Mouse (Mus musculus) liver, embryonic 12.5 days (tissue): ENCODE results near the gene Tspan31. TPM values are rescaled to one million over a fixed set of nuclear protein-coding genes. Genes with fewer than 3 reads are reported as not detected.
A peak's percentile ranks its signal among the peaks of the same experiment; 100 is the strongest.

Source experiments
- ATAC-seq: fragments of 200-750 bp; cut with Nextera tagmentation; 2 replicates; pipeline ENCODE4 v1.8.0; 2017; ENCODE audit warnings: moderate number of reproducible peaks, mild to moderate bottlenecking, moderate library complexity
- H3K27ac ChIP-seq: fragments of 300-500 bp; sonication (generic); 2 replicates; pipeline ENCODE4 v1.5.1; 2016; ENCODE audit warnings: mild to moderate bottlenecking
- H3K27me3 ChIP-seq: fragments of 300-500 bp; sonication (generic); replicated peaks from 2 replicates; pipeline ENCODE4 v1.6.1; 2016; ENCODE audit warnings: mild to moderate bottlenecking, moderate library complexity
- H3K36me3 ChIP-seq: fragments of 300-500 bp; sonication (generic); 2 replicates; pipeline ENCODE4 v1.6.1; 2016; ENCODE audit warnings: mild to moderate bottlenecking, moderate library complexity
- H3K4me1 ChIP-seq: fragments of 300-500 bp; sonication (generic); 2 replicates; pipeline ENCODE4 v1.6.1; 2016
- H3K4me2 ChIP-seq: fragments of 300-500 bp; sonication (generic); 2 replicates; pipeline ENCODE4 v1.6.1; 2016; ENCODE audit warnings: mild to moderate bottlenecking, moderate library complexity
- H3K4me3 ChIP-seq: fragments of 300-500 bp; sonication (generic); 2 replicates; pipeline ENCODE4 v1.5.1; 2016; ENCODE audit warnings: mild to moderate bottlenecking, moderate library complexity
- H3K9ac ChIP-seq: fragments of 300-500 bp; sonication (generic); 2 replicates; pipeline ENCODE4 v1.6.1; 2016; ENCODE audit warnings: mild to moderate bottlenecking, moderate library complexity
- H3K9me3 ChIP-seq: fragments of 300-500 bp; sonication (generic); replicated peaks from 2 replicates; pipeline ENCODE4 v1.6.1; 2016; ENCODE audit warnings: mild to moderate bottlenecking, moderate library complexity
- WGBS: fragments of 180-500 bp; shearing (Covaris S2); methylation state at CpG from one replicate; pipeline ENCODE4 v1.1.7; 2016; ENCODE audit not compliant: insufficient replicate concordance; 5-methylcytosine and 5-hydroxymethylcytosine counted together
- polyA plus RNA-seq: library from polyadenylated mRNA; unstranded; fragments of >200 nt; fragmentation: Nextera tagmentation; extraction: Ambion mirVana; gene quantifications from 2 replicates; pipeline ENCODE4 v1.2.1, GENCODE M21; 2016

The Tspan31 gene
- polyA plus RNA-seq, 1 experiment from 2014 or later: 81.9 TPM

GRCm38 (mm10) chr10:127030336-127031296 lies 39.4 kb downstream of the Tspan31 start, which contains the start of gene Tsfm:
Gene Tsfm (minus strand): TSS chr10:127030840.
- 6% methylated on average over 53 of the region's 56 CpGs for WGBS
- peak within 1 kb of the TSS; percentile 94 for H3K4me2 ChIP-seq
- peak within 1 kb of the TSS; percentile 86 for H3K9ac ChIP-seq
- peaks cover 14% of the 10 kb centered on the region for H3K4me1 ChIP-seq
- peak; percentile 87 for ATAC-seq
- peak within 1 kb of the TSS; percentile 75 for H3K27ac ChIP-seq
- H3K4me3 ChIP-seq: peak within 1 kb of the TSS; percentile 87
- H3K27me3 ChIP-seq: no peaks in the 10 kb centered on the region; the same call in 1 of the 2 replicates
- H3K9me3 ChIP-seq: no peaks in the 10 kb centered on the region
- peaks cover 39% of the 10 kb centered on the region for H3K36me3 ChIP-seq

DNA sequence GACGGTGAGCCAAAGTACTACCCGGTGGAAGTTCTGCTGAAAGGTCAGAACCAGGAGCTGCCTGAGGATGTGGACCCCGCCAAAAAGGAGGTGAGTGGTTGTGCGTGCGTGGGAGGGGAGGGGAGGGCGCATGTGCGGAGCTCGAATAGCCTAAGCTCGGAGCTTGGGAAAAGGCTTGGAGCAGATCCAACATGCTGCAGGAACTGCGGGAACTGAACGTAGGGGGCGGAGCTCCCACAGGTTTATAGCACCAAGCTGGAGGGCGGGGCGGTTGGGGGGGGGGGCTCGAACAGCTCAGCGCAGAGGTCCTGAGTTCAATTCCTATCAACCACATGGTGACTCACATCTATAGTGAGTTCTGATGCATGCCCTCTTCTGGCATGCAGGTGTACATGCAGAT lies 51.6 kb downstream of the Tspan31 start:
- no peaks in the 10 kb centered on the region for H3K9me3 ChIP-seq
- ATAC-seq: no peak

More for the DNA sequence above, 51.6 kb downstream of the Tspan31 start:
- WGBS: 80% methylated on average over 16 of the region's 16 CpGs
- peaks cover 9% of the 10 kb centered on the region for H3K27me3 ChIP-seq
- H3K4me1 ChIP-seq: no peaks in the 10 kb centered on the region
- no peak overlapping the region for H3K9ac ChIP-seq
- H3K4me2 ChIP-seq: no peak overlapping the region
- H3K36me3 ChIP-seq: peaks cover 17% of the 10 kb centered on the region
- no peak overlapping the region for H3K27ac ChIP-seq
- no peak overlapping the region for H3K4me3 ChIP-seq

Other genes with a start within 250 kb of the Tspan31 start
- 13.9 and 14.4 TPM in 2 replicates for gene Atp23, start 168.9 kb downstream of the Tspan31 start, polyA plus RNA-seq
- gene Ctdsp2, start 91.5 kb downstream of the Tspan31 start, polyA plus RNA-seq: 22.2 and 24.0 TPM in 2 replicates
- gene Avil, start 69.6 kb downstream of the Tspan31 start, polyA plus RNA-seq: 0.18 and 0.19 TPM in 2 replicates
- 72.3 and 75.5 TPM in 2 replicates for gene Tsfm, start 39.4 kb downstream of the Tspan31 start, polyA plus RNA-seq
- gene Mettl1, start 28.9 kb downstream of the Tspan31 start, polyA plus RNA-seq: 33.6 and 35.6 TPM in 2 replicates
- gene Eef1akmt3, start 28.8 kb downstream of the Tspan31 start, polyA plus RNA-seq: 0.13 and 0.29 TPM in 2 replicates
- 0.05 and 0.10 TPM in 2 replicates for gene Cyp27b1, start 22.0 kb downstream of the Tspan31 start, polyA plus RNA-seq
- 0.06 and 0.20 TPM in 2 replicates for gene March9, start 10.1 kb downstream of the Tspan31 start, polyA plus RNA-seq
- gene Cdk4, start 6.7 kb downstream of the Tspan31 start, polyA plus RNA-seq: 766 and 777 TPM in 2 replicates
- gene Agap2, start 5.0 kb upstream of the Tspan31 start, polyA plus RNA-seq: 0.92 and 1.6 TPM in 2 replicates
- gene Os9, start 50.9 kb upstream of the Tspan31 start, polyA plus RNA-seq: 49.5 and 51.4 TPM in 2 replicates
- gene B4galnt1, start 95.0 kb upstream of the Tspan31 start, polyA plus RNA-seq: 12.6 TPM in 2 replicates
- gene Slc26a10, start 110.4 kb upstream of the Tspan31 start, polyA plus RNA-seq: 3.0 and 3.6 TPM in 2 replicates
- 14.3 and 17.4 TPM in 2 replicates for gene Arhgef25, start 119.8 kb upstream of the Tspan31 start, polyA plus RNA-seq
- gene Dtx3, start 125.5 kb upstream of the Tspan31 start, polyA plus RNA-seq: 33.2 and 36.9 TPM in 2 replicates
- gene Pip4k2c, start 141.3 kb upstream of the Tspan31 start, polyA plus RNA-seq: 44.7 and 50.0 TPM in 2 replicates
- gene Kif5a, start 193.1 kb upstream of the Tspan31 start, polyA plus RNA-seq: 0.08 and 0.12 TPM in 2 replicates
- 95.5 and 96.1 TPM in 2 replicates for gene Dctn2, start 196.1 kb upstream of the Tspan31 start, polyA plus RNA-seq
- gene Mbd6, start 218.8 kb upstream of the Tspan31 start, polyA plus RNA-seq: 8.5 and 9.8 TPM in 2 replicates
- gene Mars, start 241.5 kb upstream of the Tspan31 start, polyA plus RNA-seq: 192 and 193 TPM in 2 replicates